Mouse (Mus musculus): Measurements from ENCODE around the gene Mical2. TPM values are rescaled to one million over a fixed set of nuclear protein-coding genes. Genes with fewer than 3 reads are reported as not detected.
A peak's percentile ranks its signal among the peaks of the same experiment; 100 is the strongest.

Mical2 gene
- total RNA-seq, 2 experiments from 2014 or later, result 93.4 to 103 TPM

DNA sequence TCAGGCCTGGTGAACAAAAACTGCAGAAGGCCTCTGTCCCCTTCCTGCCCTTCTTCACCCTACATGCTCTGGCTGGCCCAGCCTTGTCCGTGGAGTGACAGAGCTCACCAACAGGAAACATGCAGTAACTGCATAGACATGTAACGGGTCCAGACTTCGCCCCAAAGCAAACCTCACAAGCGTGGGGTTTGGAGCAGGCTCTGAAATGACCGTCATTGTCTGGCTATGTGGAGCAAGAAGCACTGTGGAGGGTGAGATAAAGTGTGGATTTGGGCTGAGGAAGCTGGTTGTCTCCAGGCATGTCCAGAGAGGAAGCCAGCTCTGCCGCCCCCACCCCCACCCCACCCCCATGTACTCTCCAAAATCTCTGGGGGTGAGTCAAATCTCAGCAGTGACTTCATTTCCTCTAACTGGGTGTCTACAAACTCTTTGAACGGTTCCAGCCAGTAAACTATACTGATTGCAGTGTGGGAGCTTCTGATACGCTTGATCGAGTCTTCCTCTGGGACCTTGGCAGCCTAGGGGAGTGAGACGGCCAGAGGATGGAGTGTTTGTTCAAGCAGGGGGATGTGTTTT lies 74.0 kb downstream of the Mical2 start:
- DNase-seq (ENCODE audit: low spot score), result peak; percentile 69
- intact Hi-C loops (cut with DNase I), result loop anchor here (2.0 kb wide), 1 partner anchor 19 kb away; no protein-coding TSS in a partner anchor

DNA sequence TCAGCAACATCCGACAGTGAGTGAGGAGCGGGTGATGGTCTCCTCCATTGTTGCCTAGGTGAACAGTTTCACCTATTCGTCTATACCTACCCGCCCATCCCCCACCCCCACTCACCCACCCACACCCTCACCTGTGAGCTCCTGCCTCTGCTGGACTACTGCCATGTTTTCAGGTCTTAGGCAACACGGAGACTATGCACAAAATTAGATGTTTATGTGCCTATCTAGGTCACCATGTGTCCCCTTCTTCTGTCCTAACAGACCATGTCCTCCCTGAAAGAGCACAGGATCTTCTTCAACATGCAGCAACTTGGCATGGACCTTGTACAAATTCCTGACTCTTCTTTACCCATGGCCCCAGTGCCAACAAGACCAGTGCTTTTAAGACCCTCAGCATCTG lies 74.5 kb downstream of the Mical2 start:
- intact Hi-C loops (cut with DNase I), result no loop called here
- DNase-seq (ENCODE audit: low spot score), result no peak

DNA sequence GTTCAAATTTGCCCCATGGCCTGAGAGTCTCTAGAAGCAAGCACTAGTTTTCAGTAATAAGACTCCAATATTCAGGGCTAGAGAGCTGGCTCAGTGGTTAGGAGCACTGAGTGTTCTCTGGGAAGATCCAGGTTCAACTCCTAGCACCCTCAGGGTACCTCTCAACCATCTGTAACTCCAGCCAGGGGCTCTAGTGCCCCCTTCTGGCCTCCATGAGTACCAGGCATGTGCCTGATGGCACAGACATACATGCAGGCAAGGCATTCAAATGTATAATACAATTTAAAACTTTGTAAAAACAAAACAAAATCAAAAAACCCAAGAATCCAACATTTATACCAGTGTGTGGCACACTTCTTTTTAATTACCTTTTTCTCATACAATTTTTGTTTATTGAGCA lies 75.4 kb downstream of the Mical2 start:
- intact Hi-C loops (cut with DNase I), result no loop called here
- no peak for DNase-seq (ENCODE audit: low spot score)

DNA sequence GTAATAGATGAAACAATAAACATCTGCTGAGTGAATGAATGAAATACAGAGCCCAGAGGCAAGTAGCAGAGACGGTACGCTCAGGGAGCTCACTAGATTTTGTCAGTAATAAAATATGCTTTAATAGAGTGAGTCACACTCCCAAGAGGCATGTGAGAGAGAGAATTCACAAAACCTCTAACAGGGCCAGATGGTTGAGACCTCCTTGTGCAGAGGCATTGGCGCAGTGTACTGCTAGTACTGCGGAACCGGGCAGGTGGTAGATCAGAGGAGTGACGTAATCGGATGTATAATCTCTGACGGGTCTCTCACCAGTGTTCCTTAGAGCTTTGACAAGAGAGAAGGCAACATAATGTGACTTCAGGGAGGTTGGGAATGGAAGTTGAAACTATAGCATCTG lies 78.7 kb downstream of the Mical2 start:
- intact Hi-C loops (cut with DNase I), result no loop called here
- no peak for DNase-seq (ENCODE audit: low spot score)

DNA sequence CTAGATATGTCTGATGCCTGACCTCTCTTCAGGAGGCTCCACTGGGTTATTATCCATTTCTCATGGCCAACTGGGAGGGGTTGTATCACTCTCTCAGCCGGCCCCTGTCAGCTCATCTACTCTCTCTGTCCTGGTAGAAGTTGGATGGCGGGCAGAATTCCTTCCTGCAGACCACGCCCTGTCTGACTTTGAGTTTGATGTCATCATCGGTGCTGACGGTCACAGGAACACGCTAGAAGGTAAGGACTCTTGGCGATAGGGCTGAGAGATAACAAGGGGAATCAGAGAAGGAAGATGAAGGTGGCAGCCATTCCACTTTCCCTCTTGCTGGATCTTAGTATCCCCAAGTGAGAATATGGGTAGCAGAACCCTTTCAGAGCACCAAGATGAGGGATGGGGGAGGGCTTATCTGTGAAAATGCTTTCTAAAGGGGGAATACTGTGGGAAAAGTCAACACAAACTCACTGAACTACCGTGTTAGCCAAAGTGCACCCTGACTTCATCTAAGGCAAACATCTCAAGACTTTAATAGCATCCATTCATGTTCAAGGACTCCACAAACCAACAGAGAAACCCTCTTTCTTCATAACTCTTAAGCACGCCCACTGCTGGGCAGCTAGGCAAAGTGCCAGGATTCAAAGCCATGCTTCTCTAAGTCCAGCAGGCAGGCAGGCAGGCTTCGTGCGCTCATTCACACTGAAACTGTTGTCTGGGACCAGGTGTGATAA lies 83.8 kb downstream of the Mical2 start:
- DNase-seq (ENCODE audit: low spot score), result no peak
- intact Hi-C loops (cut with DNase I), result no loop called here

DNA sequence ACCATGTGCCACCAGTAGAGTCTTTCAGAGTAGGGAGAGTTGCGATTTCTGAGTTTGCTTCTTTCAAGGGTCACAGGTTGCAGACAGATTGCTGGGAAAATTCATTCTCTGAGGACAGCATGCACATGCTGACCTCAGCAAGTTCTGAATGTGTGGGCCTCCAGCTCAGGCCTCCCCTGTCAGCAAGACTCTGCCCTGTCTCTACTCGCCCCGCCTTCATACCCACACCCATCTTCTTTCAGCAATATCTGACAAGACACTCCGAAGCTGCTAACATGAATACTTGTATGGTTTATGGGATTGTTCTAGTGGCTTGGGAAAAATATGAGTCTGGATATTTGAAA lies 84.3 kb downstream of the Mical2 start:
- intact Hi-C loops (cut with DNase I), result no loop called here
- DNase-seq (ENCODE audit: low spot score), result no peak

DNA sequence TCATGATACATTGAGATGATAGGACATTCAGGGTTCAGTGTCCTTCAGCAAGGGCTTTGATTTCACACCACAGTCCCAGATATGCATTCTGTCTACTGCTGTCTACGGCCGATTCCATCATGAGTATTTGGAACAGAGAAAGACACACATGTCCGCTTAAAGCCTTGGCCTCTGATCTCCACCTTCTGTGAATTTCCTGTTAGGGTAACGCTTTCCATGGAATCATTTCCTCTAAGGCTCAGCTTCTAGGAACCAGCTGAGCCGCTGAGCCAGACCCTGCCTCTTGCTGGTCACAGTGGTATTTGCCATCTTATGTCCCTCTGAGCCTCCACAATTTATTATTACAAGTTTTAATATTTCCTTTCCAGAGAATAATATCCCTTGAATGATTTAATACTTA lies 87.6 kb downstream of the Mical2 start:
- no peak for DNase-seq (ENCODE audit: low spot score)
- intact Hi-C loops (cut with DNase I), result no loop called here

DNA sequence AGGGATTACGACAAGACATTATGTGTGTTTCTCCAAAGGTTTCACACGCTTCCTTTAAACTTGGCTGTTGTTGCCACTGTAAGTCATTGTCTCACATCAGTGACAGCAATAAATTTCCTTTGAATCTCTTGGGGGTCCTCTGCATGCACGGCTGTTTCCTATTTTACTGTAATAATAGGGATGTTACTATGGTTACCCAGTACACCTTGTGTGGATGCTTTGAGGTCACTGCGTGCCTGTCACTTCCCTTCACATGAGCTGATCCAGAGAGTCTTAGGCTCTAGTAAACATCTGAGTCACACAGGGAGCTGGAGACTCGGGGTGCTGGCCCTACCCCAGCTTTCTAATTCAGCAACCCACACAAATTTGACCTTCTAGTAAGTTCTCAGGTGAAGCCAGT lies 88.0 kb downstream of the Mical2 start:
- intact Hi-C loops (cut with DNase I), result no loop called here
- DNase-seq (ENCODE audit: low spot score), result no peak

DNA sequence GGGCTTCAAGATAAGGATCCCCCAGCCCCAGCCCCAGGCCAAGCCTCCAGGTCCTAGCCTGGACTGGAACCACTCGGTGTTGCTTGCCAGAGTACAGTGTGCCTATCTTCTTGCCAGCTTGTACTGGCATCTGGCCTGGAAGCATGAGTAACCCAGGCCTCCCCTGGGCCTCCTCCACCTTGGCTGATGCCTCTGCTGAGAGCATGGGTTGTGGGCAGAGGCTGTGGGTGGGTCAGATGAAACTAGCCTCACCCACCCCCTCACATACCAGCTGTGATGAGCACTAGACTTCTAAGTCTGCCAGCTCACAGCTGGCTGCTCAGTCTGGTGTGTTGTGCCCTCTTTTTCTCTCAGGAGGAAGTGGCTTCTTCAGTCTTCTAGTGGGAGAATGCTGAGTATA lies 90.6 kb downstream of the Mical2 start:
- intact Hi-C loops (cut with DNase I), result no loop called here
- DNase-seq (ENCODE audit: low spot score), result no peak

DNA sequence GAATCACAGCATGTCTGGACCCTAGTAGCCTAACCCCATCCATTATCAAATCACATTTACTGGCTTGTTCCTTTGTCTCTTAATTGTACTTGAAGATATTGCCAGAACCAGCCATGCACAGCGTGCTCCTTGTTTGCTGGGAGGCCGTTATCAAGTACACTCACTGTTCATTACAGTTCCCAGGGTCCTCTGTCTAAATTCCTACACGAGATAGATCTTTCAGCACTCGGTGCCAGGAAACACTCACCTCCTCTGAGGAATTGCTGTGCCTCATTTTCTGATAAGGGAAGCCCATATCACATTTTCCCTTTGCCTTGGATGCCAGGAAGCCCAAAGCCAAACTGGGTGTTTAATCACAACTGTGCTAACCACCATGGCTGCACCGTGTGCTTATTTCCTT lies 91.8 kb downstream of the Mical2 start:
- DNase-seq (ENCODE audit: low spot score), result no peak
- intact Hi-C loops (cut with DNase I), result no loop called here

DNA sequence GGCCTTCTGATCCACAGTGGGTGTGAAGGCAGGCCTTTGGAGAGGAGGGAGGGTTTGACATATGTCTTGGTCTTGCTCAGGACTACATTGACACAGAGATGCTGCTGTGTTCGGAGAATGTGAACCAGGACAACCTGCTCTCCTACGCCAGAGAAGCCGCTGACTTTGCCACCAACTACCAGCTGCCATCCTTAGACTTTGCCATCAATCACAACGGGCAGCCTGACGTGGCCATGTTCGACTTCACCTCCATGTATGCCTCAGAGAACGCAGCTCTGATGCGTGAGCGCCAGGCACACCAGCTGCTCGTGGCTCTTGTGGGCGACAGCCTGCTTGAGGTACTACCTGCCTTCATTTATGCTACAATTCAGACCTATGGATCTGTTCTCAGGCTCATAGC lies 92.7 kb downstream of the Mical2 start:
- intact Hi-C loops (cut with DNase I), result no loop called here
- no peak for DNase-seq (ENCODE audit: low spot score)

DNA sequence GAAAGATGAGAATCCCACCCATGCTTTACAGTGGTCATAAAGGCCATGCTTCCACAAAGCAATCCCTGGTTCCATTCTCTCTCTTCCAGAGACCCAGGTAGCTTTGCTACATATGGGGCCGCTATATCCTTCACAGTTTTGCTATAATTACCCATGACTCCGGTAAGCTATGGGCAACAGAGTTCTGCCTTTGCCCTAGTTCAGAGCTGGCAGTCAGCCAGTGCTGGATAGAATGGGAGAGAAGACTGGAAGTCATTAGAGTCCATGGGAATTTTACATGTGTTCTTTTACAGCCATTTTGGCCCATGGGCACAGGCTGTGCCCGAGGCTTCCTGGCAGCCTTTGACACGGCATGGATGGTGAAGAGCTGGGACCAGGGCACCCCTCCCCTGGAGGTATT lies 93.8 kb downstream of the Mical2 start:
- DNase-seq (ENCODE audit: low spot score), result no peak
- intact Hi-C loops (cut with DNase I), result no loop called here

DNA sequence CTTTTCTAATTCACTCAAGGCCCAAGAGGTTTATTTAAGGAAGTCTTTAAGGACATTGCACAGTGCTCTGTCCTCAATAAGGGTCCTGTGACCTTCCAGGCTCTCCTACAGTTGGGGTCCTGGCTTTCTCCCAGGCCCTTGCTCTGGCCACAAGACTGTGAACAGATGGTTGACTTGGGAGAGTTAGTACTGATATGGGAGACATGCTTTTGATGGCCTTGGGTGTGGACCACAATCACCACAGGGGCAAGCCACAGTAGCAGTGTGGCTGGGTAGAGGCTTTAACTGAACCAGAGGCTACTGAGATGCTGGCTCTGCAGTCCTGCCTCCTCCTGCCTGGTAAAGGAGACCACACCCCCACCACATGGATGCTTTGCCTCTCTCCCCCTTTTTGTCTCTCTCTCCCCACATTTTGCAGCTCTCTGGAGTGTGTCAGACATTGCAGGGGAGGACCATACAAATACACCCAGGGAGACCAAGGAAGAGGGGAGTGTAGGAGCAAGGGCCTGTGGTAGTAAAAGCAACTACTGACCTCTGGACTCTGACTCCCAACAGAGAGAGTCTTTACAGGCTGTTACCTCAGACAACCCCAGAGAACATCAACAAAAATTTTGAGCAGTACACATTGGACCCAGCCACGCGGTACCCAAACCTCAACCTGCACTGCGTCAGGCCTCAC lies 94.5 kb downstream of the Mical2 start:
- DNase-seq (ENCODE audit: low spot score), result no peak
- intact Hi-C loops (cut with DNase I), result no loop called here

DNA sequence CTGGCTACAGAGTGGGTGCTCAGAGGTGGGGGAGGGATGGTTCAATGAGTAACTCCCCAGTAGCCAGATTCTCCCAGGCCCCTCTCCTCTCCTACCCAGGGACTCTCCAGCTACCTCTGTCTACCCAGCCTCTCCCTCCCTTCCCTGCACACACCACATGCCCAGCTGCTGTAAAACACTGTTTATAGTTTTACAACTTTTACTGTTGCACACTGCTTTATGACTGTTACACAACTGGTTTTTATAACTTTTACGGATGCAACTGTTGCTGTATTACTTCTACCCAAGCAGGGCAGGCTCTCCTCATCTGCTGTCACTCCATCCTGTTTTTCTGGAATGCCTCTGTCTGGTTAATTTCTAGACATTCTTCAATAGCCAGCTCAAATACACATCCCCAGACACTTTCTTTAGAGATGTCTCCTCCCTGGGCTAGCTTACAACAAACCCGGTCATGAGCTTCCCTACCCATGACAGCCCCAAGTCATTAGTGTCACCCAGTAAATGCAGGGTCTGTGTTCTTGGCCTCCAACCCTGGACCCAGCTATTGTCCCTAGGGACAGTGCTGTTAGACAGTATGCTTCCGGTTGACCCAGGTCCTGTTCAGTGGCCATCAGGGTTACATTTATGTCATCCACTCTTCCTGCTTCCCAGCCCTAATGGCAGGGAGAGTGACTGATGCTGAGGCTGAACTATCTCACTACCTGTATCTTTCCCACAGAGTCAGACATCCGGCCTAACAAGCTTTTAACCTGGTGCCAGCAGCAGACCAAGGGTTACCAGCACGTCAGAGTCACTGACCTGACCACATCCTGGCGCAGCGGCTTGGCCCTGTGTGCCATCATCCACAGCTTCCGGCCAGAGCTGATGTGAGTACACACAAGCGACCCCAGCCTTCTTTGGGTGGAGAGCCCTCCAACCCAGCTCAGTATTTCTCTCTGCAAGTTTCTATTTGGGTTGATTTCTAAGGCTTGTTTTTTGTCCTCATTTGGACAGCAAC lies 96.4 kb downstream of the Mical2 start:
- intact Hi-C loops (cut with DNase I), result no loop called here
- DNase-seq (ENCODE audit: low spot score), result no peak

DNA sequence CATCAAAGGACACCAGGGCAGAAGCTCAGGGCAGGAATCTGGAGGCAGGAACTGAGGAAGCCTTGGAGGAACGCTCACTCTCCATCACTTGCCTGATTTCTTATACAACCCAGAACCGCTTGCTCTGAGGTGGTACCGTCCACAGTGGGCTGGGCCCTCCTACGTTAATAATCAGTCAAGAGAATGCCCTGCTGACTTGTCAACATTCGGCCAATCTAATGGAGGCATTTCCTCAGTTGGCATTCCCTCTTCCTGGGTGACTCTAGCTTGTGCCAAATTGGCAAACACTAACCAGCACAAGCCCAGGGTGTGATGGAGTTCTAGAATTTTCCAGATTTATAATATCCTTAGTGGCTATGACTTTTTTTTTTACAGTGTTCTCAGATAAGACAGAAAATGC lies 98.9 kb downstream of the Mical2 start:
- intact Hi-C loops (cut with DNase I), result no loop called here

DNA sequence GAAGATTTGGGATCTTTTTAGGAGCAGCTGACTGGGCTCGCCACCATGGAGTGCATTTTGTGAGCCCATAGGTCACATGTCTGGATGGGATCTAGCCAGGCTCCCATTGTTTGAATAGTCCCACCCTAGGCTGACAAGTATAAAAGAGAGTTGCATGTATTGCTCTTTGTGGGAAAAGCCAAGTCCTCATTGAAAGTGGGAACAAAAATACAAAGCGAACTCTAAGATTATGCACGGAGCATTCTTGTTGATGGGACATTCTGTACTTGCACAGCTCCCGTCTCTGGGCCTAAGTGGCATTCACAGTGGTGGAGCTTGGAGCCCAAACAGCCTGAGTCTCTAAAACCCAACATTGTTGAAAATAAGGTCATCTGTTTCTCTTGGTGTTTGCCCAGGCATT lies 101.2 kb downstream of the Mical2 start:
- intact Hi-C loops (cut with DNase I), result loop anchor here (5.0 kb wide), 1 partner anchor 45 kb away; no protein-coding TSS in a partner anchor
- peak; percentile 40 for DNase-seq (ENCODE audit: low spot score)

More for the DNA sequence above, 98.9 kb downstream of the Mical2 start:
- no peak for DNase-seq (ENCODE audit: low spot score)

DNA sequence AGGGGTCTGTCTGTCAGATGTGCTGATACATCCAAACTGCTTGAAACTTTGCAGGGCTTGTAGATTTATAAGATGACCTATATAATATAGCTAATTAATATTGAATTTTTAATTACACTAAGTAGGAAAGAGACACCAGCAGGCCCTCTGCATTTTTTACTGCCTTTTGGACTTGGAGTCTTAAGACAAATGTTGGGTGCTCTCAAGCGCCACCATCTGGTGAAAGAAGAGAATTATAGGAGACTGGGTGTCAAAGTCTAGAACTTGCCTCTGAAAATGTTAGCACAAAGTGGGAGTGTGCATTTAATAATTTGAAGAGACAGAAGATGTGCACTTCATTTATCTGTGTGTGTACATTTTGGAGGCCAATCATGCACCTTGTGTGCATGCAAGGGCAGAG lies 103.3 kb downstream of the Mical2 start:
- intact Hi-C loops (cut with DNase I), result loop anchor here (1.0 to 5.0 kb wide), 3 partner anchors 47 to 146 kb away; no protein-coding TSS in a partner anchor

DNA sequence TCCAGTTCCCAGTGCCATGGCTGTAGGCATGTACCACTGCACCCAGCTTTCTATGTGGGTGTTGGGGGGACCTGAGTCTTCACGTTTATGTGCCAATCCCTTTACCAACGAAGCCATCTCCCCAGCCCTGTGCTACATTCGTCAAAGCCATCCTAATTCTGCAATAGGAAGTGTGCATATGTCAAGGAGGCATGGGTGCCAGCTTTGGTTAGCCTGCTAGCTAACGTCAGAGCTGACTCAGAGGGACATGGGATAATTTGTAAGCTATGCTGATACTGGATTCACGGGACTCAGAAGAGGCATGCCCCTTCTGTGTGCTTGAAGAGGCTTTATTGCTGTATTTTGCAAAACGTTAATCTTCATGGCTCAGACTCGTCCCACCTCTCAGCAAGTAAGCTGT lies 103.8 kb downstream of the Mical2 start:
- DNase-seq (ENCODE audit: low spot score), result no peak
- intact Hi-C loops (cut with DNase I), result loop anchor here (1.0 to 5.0 kb wide), 3 partner anchors 47 to 146 kb away; no protein-coding TSS in a partner anchor

More for the DNA sequence above, 103.3 kb downstream of the Mical2 start:
- DNase-seq (ENCODE audit: low spot score), result no peak

DNA sequence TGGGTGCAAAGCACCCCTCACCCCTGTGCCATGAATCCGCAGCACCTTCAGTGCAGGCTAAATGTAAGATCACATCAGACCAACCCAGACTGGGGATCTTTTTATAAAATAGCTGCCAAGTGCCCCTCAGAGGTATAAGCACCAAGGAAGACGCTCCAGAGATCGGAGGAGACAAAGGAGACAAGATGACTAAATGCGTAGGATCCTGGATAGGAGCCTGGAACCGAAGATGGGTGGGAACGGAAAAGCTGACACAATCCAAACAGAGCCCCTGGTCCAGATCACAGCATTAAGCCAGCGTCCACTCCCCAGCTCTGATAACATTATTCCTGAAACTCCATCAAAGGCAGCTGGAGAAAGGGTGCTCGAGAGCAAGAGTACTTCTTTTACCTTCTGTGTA lies 105.3 kb downstream of the Mical2 start:
- DNase-seq (ENCODE audit: low spot score), result no peak
- intact Hi-C loops (cut with DNase I), result no loop called here

DNA sequence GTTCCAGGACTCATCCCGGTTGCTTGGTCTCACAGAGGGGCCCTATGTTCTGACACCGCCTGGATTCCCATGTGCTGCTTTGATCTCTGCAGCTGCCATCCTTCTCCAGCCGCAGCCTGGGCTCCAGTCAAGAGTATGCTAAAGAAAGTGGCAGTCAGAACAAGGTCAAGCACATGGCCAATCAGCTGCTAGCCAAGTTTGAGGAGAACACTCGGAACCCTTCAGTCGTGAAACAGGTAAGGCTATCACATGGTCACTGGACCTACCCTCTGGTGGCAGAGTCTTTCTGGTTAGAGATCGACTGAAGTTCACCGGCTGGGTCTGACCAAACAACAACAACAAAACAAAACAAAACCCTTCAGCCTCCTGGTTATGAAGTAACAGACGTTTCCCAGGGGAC lies 106.1 kb downstream of the Mical2 start:
- DNase-seq (ENCODE audit: low spot score), result no peak
- intact Hi-C loops (cut with DNase I), result loop anchor here (2.0 kb wide), 1 partner anchor 125 kb away; no protein-coding TSS in a partner anchor

Measured in heart, postnatal 25 days (tissue).